Mouse (Mus musculus) ZHBTc4 (cell line): ENCODE measurements around the gene Nrxn2.

Experiments
- DNase-seq: peaks from one replicate; pipeline ENCODE4 v3.0.0-alpha.2; 2011; ENCODE audit warnings: low read depth, low spot score

The Nrxn2 gene

DNA sequence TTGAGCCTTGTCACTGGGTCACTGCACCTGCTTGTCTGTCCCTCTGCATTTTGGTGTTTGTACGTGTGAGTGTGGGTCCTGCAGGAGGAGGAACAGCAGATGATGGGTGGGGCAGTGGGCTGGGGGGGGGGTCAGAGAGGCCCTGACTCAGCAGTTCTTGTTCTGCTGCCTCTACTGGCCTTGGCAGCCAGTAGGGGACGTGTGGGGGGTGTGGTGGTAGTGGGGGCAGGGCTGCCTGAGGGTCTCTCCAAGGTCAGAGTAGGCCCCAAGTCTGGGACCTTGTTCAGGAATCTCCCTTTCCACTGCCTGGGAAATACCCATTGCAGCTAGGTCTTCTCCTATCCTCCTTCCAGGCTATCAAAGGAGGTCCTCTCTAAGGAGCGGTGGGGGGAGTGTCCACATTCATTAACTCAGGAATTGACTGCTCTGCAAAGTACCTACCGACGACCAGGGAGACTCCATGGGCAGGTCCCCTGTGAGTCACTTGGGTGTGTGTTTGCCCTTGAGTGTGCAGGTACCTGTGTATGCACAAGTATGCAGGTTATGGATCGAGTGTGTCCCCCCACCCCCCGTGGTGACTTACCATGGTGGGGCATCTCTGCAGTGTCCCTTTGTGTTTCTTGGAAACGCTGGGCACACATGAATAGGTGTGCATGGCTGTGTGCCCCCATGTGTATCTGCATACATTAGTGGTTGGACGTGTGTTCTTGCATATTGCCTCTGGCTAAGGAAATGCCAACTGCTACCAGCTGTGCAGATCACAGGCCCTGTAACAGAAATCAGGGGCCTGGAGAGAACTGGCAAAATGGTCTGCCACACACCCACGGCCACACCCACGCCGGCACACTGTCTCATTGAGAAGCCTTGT is 1.4 kb upstream of the Nrxn2 start:
- no peak for DNase-seq

DNA sequence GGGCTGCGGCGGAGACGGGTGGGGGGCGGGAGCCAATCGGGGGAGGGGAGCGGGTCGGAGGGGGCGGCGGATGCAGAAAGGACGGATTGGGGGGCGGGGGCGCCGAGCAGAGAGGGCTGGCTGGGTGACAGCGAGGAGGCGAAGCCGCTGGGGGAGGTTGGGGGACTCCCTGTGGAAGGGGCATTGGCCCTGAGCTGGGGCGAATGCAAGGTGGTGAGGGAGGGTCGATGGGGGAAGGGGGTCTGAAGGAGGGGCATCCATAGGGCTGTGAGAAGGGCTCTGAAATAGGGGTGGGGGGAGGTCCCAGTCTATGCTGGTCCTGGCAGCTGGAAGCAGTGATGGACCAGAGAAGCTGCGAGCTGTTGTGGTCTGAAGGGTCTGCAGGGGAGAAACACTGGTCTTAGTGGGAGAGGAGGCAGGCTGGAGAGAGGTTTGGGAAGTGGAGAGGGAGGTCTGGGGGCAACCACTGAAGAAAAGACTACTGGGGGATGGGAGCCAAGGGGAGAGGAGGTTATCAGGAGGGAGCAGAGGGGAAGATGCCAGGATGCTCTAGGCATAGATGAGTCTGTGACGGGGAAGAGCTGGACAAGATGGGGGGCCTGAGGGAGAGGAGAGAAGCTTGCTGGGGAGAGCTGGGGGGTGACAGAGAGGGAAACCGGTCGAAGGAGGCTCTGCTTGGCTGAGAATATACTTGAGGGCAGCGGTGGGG is 607 bp downstream of the Nrxn2 start:
- DNase-seq = no peak

DNA sequence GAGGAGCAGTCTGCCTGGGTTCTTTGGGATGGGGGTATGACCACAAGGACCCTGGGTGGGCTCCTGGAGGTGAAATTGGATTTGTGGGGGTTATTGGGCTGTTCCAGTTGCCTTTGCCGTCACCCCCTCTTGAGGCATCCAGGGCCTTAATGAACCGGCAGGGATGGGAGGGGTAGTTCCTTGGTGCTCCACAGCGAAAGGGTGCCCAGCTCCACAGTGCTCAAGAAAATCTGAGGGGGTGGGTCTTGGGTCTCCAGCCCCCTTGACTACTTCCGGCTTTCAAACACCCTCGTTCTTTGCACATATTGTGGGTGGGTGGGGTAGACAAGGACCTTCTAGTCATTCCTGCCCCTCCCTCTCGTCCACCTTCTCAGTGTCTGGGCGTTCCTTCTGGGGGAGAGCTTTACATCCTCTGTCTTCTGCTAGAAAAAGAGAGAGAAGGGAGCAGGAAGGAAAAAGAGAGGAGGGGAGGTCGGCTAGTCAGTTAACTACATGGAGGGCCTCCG is 1.3 kb downstream of the Nrxn2 start:
- DNase-seq = no peak

DNA sequence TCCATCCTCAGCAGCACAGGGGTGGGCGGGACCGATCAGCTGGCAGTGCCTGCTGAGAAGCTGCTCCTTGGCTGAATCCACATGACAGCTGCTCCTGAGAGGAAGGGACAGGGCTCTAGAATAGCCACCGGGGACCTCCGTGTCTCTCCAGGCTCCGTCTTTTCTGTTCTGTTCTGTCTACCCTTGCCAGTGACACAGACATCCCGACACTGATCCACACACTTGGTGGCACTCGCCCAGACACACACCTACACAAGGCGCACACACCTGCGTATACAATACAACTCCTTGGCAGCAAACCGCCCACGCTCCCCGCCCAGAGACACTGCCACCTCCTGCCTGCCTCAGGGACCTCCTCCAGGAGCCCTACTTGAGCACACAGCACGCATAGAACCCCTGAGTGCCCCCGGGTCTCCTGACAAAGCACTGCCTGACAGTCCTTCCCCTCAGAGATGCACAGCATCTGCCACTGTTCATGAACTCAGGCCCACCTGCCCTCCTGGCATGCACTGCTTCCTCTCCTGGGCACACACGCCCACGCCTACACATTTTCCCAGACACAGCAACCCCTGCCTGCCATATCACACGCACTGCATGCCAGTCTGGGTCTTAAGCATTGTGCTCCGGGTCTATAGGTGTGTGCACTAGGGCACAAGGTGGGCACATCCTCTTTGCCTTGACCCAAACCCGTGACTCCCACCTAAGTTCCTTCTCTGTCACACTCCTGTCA is 2.1 kb downstream of the Nrxn2 start:
- no peak for DNase-seq

DNA sequence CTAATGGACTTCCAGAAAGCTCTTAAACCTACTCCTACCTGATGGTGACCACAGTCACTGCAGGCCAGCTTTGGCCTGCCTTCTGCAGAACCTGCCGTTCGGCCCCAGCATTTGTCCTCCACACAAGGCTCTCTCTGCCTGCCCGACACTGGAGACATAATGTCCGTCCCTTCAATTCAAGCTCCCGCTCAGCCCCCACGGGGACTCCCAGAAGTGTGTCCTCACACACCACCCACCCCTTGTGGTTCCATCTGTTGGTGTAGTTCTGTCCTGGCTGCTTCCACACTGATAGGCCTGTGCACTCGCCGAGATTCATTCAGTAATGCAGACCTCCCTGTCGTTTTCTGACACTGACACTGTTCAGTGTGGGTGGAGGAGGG is 2.7 kb downstream of the Nrxn2 start:
- DNase-seq = no peak

DNA sequence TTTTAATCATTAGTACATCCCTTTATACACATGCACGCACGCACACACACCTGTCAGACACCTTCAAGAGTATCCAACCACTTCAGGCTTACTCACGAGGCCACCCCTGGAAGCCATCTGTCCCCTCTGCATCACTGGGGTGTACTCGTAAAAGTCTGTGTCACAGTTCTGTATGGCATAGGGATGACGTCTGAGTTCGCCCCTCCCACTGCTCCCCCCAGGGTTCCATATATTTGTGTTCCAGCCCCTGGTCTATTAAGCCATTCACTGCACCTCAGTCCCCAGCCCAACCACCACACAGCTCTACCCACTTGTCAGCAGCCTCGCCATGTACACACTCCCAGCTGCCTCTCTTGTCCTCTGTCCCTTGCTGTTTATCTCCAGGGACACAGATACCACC is 3.5 kb downstream of the Nrxn2 start:
- DNase-seq = no peak

DNA sequence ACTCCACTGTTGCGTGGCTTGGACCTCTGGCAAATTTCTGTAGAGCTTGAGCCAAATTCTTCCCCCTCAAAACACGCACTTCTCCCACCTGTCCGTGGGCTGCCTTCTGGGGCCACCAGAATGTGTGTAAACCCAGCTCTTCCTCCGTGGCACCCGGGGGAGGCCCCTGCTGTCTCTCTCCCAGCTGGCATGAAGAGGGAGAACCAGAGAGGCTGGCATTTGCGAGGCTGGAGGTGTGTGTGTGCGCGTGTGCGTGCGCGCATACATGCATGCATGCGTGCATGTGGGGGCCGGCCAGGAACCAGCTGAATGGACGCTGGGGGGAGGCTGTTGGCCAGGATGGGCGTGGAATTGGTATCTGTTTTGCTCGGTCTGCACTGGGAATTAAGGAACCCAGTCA is 4.7 kb downstream of the Nrxn2 start:
- DNase-seq = no peak

DNA sequence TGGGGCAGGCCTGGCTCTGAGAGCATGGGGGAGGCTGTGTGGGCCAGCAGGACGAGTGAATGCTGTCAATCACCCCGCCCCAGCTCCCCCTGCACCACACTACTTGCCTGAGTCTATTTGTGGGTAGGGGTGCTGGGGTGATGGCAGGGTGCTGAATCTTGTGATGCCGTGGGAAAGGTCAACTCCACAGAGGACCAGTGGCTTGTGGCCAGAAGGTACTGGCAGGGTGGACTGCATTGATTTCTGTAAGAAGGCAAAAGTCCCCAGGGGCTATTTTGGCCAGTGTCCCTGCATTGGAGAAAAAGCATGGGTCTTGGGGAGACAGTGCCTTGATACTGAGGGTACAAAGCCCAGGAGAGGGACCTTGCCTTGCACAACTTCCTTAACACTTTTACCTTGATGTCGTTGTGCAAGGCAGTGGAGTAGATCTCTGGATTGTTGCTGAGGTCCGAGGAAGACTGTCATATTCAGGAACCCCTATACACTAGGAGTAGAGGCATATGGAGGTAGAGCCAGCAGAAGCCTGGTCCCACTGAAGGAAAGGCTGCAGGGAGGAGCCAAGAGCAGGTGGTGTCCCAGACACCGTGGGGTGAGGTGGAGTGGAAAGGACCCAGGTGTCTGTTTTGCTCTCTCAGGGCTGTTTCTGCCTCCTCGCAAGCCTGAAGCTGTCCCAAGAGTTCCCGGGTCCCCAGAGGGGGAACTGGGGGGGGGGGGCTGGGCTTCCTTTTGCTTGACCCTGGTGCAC is 5.8 kb downstream of the Nrxn2 start:
- DNase-seq = no peak

DNA sequence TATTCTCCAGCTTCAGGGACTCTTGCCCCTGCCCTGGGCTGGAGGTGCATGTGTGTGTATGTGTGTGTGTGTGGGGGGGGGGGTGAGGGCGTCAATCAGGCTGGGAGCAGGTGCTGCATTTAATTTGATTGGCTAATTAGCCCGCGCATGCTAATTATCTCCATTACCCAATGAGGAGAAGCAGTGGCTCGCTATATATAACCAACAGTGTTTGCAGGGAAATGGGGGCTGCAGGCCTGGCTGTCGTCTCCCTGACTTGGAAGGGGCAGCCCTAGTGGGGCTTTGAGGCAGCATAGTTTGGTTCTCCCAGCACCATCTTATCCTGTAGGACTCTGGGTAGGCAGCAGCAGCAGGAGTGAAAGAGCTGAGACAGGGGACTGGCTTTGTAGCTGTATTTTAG is 7.1 kb downstream of the Nrxn2 start:
- no peak for DNase-seq

DNA sequence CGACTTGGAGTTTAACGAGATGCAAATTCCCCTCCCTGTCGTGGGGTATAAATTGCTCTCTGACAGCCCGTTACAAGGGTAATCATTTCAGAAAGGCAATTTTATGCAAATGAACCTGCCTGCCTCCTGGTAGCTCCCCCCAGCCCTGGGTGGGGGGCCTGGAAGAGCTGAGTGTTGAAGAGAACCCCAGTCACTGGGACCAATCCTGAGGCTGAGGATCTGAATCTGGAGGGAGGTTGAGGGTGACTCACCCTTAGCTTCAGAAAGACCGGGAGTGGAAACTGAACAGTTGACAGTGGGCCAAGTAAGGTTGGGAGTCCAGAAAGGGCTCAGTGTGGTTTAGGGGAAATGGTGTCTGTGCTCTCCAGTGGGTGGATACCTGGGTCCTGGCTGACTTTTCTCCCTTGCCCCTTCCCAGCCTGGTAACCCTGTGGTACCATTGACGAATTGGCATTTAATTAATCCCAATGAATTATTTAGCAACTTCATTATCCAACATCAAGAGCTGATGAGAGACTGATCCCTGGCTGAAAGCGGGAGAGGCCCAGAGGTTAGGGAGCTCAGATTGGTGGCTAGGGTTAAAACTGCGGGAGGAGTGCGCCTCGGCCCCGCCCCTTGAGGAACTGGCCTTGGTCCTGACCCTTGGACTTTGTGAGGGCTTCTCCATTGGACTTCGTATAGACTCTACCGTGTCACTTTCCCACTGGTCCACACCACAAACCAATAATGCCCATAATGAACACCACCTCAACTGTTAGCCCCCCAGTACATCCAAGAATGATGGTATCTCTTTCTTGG is 8.4 kb downstream of the Nrxn2 start:
- peak; percentile 86 for DNase-seq

DNA sequence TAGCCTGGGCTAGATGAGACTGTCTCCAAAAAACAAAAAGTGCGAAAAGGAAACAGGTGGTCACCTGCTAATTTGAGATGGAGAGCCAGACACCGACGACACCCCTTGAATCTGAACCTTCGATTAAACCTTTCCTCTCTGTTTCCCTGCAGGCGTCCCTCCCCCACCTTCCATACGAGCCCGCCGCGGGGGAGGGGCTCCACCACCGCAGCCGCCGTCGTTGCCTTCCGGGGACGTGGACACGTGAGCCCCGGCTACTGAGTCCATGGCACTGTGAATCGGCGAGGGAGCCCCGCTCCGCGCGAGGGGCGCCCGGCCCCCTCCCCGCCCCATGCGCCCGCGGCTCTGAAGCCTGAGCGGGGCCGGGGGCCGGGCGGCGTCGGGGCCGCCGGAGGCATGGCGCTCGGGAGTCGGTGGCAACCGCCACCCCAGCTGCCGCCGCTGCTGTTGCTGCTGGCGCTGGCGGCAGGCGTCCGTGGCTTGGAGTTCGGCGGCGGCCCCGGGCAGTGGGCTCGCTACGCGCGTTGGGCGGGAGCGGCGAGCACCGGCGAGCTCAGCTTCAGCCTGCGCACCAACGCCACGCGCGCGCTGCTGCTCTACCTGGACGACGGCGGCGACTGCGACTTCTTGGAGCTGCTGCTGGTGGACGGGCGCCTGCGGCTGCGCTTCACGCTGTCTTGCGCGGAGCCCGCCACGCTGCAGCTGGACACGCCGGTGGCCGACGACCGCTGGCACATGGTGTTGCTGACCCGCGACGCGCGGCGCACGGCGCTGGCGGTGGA is 9.3 kb downstream of the Nrxn2 start:
- peak; percentile 63 for DNase-seq

DNA sequence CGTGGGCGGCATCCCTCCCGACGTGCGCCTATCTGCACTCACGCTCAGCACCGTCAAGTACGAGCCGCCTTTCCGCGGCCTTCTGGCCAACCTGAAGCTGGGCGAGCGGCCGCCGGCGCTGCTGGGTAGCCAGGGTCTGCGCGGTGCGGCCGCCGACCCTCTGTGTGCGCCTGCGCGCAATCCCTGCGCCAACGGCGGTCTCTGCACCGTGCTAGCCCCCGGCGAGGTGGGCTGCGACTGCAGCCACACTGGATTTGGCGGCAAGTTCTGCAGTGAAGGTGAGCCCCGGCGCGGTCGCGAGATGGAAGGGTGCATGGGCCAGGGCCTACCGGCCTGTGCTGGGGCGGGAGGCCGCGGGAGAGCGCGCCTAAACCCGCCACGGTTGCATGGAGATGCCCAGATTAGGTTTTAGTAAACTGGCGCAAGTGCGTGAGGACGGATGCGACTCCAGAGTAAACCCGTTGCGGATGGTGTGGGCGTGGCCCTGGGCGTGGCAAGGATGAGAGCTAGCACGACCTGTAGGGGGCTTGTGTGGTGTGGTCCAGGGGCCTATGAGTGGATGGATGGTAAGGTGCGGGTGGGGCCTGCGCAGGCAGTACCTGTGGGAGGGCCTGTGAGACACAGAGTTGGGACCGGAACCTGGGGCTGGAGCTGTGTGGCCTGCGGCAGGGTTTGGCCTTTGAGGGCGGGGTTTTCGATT is 10.1 kb downstream of the Nrxn2 start:
- DNase-seq = peak; percentile 94

DNA sequence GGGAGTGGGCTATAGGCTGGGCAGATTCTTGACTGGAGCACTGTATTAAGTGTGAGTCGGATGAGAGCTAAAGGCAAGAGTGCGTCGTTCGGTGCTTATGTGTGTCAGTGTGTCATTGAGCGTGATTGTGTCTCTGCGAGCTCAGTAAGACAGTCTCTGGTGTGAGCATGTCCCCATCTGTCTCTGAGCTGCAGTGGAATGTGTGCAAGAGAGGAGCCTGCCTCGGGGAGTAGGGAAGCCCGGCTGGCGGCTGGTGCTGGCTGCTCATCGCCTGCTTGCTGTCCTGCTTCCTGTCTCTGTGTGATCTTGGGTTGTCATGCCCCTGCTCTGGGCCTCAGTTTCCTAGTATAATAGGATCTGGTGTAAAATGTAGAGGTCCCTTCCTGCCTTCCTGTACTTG is 24.5 kb downstream of the Nrxn2 start:
- no peak for DNase-seq

DNA sequence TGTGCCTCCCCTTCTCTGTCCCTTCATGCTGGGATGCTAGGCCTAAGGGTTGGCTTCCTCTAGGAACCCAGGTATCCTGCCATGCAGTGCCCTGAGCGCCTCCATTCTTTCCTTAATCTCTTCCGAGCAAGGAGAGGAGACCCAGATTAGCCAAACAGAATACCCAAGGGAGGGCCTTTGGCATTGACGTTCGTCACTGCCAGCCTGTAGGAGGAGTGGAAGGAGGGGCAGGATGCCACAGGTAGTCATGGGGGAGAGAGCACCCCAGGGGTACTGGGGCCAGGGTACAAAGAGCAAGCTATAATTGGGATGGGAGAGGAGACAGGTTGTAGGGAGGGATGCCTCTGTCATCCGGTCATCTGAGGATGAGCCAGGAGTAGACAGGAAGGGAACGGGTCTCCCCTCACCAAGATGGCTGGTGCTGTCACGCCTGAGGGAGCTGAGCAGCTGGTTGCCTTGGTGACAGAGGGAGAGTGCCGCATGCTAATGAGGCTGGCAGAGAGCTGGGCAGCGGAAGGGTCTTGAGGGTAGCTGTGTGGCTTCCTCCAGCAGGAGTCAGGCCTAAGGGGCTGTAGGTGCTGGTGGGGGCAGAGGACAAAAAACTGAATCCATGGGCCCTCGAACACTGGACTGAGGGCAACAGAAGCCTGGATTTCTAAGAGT is 27.4 kb downstream of the Nrxn2 start:
- DNase-seq = no peak

DNA sequence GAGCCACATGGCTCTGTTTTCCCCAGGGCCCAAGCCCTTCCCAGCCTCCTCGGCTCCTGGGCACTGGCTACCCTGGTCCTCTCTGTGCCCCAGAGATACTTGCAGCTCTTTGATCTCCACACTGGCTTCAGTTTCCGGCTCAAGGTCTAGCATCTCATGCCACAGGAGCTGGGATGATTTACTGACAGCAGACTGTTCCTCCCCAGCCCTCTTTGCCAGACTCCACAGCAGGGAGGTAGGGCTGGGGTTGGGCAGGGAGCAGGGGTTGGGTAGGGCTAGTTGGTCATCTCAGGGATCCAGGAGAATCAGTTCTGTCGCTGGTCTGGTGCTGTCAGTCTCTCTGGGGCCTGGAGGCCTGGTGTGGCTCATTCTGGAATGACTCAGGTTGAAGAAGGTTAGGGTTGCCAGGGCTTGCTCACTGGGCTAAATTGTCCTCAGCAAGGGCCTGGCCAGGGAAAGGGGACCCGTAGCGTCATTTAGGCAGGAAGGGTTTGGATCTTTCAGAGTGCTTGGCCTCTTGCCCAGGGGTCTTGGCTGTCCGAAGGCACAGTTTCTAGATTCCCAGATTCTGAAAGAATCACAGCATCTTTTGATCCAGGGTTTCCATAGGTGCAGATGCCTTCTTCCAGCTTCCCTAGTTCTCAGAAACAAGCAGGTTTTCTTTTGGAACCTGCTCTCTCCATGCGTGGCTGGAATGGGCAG is 28.4 kb downstream of the Nrxn2 start:
- no peak for DNase-seq

DNA sequence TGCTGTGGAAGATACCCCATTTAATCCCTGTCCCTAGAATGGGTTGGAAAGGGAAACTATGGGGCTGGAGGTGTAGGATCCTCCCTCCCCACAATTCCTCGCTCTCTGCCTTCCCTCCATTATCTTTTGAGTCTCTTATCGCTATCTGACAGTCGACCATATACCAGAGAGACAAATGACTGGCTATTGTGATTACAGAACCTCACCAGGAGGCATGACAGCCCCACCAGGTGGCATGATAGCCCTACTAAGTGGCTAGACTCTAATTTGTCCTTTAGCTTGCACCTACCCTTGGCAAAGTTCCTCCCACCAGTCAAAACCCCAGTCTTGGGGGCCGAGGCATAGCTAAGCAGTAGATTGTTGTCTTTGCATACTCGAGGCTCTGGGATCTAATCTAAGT is 30.2 kb downstream of the Nrxn2 start:
- no peak for DNase-seq

DNA sequence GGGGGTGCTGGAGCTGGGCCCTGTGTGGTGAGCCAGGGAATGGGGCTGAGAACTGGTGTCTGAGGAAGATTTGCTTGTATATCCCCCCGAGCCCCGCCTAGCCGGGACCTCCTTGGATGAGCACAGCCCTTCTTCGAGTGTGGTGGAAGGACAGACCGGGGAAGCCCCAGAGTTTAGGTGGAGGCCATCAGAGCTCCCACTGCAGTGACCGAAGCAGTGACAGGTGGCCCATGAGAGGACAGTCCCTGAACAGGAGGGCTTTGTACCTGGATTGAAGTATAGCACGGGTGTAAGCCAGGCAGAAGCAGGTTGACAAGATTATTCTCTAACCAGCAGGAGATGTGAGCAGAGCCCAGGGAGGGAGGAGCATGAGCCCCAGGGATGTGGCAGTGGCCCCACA is 31.3 kb downstream of the Nrxn2 start:
- DNase-seq = no peak

DNA sequence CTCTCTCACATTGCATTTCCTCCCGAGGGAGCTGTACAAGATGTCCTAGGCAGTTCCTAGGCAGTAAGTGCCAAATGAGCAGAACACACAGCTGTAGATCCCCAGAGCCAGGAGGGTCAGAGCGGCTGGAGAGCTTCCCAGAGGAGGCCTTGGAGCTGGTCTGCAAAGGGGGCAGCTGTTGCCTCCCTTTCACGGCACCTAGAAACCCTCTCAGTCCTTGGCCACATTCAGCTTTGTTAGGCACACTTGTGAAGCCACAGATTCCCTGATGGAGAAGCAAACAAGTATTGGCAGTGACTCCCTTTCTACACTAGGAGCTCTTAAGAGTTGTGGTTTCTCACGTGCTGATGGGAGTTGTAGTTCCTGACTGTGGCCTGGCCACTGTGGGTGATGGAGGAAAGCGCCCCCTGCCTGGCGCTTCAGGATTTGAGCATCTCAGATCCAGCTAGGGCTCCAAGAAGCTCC is 33.5 kb downstream of the Nrxn2 start:
- DNase-seq = peak; percentile 96
